Mouse (Mus musculus): ENCODE data around the gene Pank4. TPM values are rescaled to one million over a fixed set of nuclear protein-coding genes. Genes with fewer than 3 reads are reported as not detected.

Pank4 gene
- total RNA-seq, 1 experiment: 29.3 TPM

- no peaks in the 10 kb centered on the region for H3K9me3 ChIP-seq (ENCODE audit: control insufficient read depth, insufficient read depth, low read depth, low read length)
- no peaks in the 10 kb centered on the region for H3K36me3 ChIP-seq (ENCODE audit: control insufficient read depth, insufficient read depth, low read length, poor library complexity, severe bottlenecking)
- H3K9ac ChIP-seq (ENCODE audit: insufficient read depth, low read depth, low read length, poor library complexity, severe bottlenecking): no peak overlapping the region
- TF ChIP-seq ZC3H11A (IDR thresholded peaks at IDR 0.05; ENCODE audit: borderline replicate concordance, low read depth, low read length): no peak
- no peak for TF ChIP-seq MAFK (IDR thresholded peaks at IDR 0.05; ENCODE audit: insufficient read depth, low read depth, low read length)
- no peak for TF ChIP-seq HCFC1 (IDR thresholded peaks at IDR 0.05; ENCODE audit: borderline replicate concordance, insufficient read depth, low read length)
- TF ChIP-seq ZNF384 (IDR thresholded peaks at IDR 0.05; ENCODE audit: low read depth, low read length): no peak
- TF ChIP-seq CHD2 (IDR thresholded peaks at IDR 0.05; ENCODE audit: low read depth, low read length): no peak
- H3K27ac ChIP-seq (ENCODE audit: insufficient read depth, low read depth, low read length, poor library complexity, severe bottlenecking): no peak overlapping the region
- peaks cover 0 to 17% of the 10 kb centered on the region in 2 experiments; a peak in 2 of 4 replicates for H3K4me1 ChIP-seq (ENCODE audit: control insufficient read depth in 2 of 2, insufficient read depth in 2 of 2, low read length in 2 of 2, poor library complexity in 1 of 2)
- in situ Hi-C loops (cut with MboI; ENCODE audit: low sequenced_read_pairs in 2 of 2, unreplicated experiment in 2 of 2): no loop called here
- no peak overlapping the region for H3K4me3 ChIP-seq (ENCODE audit: insufficient read depth in 1 of 2, low read depth in 1 of 2, low read length in 2 of 2, poor library complexity in 1 of 2, severe bottlenecking in 1 of 2)
- no peak for DNase-seq (ENCODE audit: low read depth, low spot score)
Measured at GRCm38 (mm10) chr4:154986750-154987149, 22.8 kb downstream of the Pank4 start.

DNA sequence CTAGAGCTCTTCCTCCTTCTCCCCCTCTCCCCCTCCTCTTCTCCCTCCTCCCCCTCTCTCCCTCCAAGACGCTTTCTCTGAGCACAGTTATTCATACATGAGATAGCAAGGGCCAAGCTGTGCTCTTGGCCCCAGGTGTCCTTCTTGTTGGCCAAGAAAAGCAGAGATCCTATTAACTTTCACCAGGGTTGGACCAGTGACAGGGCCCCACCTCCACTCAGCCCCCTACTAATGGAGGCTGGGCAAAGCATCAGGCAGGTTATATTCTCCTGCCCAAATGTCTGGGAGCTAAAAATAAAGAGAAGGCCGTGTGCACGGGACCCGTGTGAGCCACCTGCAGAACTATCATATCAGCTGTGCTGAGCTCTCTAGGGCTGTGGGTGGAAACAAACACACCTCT lies 31.0 kb downstream of the Pank4 start:
- in situ Hi-C loops (cut with MboI; ENCODE audit: low sequenced_read_pairs in 2 of 2, unreplicated experiment in 2 of 2): no loop called here

GRCm38 (mm10) chr4:154996572-154997154 lies 32.7 kb downstream of the Pank4 start:
- in situ Hi-C loops (cut with MboI; ENCODE audit: low sequenced_read_pairs in 2 of 2, unreplicated experiment in 2 of 2): no loop called here
- Histone ChIP-seq H3K36me3 (ENCODE audit: control insufficient read depth, insufficient read depth, low read length, poor library complexity, severe bottlenecking) (no peaks in the 10 kb centered on the region), H3K4me3 (ENCODE audit: insufficient read depth in 1 of 2, low read depth in 1 of 2, low read length in 2 of 2, poor library complexity in 1 of 2, severe bottlenecking in 1 of 2) (no peak overlapping the region), H3K9ac (ENCODE audit: insufficient read depth, low read depth, low read length, poor library complexity, severe bottlenecking) (no peak overlapping the region), H3K27ac (ENCODE audit: insufficient read depth, low read depth, low read length, poor library complexity, severe bottlenecking) (no peak overlapping the region), H3K4me1 (ENCODE audit: control insufficient read depth in 2 of 2, insufficient read depth in 2 of 2, low read length in 2 of 2, poor library complexity in 1 of 2) (peaks cover 0 to 5% of the 10 kb centered on the region in 2 experiments; a peak in 1 of 4 replicates), H3K9me3 (ENCODE audit: control insufficient read depth, insufficient read depth, low read depth, low read length) (no peaks in the 10 kb centered on the region)
- no peak for TF ChIP-seq ZNF384 (IDR thresholded peaks at IDR 0.05; ENCODE audit: low read depth, low read length)
- no peak for DNase-seq (ENCODE audit: low read depth, low spot score)

More for the DNA sequence above, 31.0 kb downstream of the Pank4 start:
- Histone ChIP-seq H3K9me3 (ENCODE audit: control insufficient read depth, insufficient read depth, low read depth, low read length) (no peaks in the 10 kb centered on the region), H3K27ac (ENCODE audit: insufficient read depth, low read depth, low read length, poor library complexity, severe bottlenecking) (no peak overlapping the region), H3K36me3 (ENCODE audit: control insufficient read depth, insufficient read depth, low read length, poor library complexity, severe bottlenecking) (no peaks in the 10 kb centered on the region), H3K4me3 (ENCODE audit: insufficient read depth in 1 of 2, low read depth in 1 of 2, low read length in 2 of 2, poor library complexity in 1 of 2, severe bottlenecking in 1 of 2) (no peak overlapping the region), H3K4me1 (ENCODE audit: control insufficient read depth in 2 of 2, insufficient read depth in 2 of 2, low read length in 2 of 2, poor library complexity in 1 of 2) (peaks cover 0 to under 1% of the 10 kb centered on the region in 2 experiments; a peak in 1 of 4 replicates), H3K9ac (ENCODE audit: insufficient read depth, low read depth, low read length, poor library complexity, severe bottlenecking) (no peak overlapping the region)
- DNase-seq (ENCODE audit: low read depth, low spot score): no peak
- TF ChIP-seq HCFC1 (IDR thresholded peaks at IDR 0.05; ENCODE audit: borderline replicate concordance, insufficient read depth, low read length): no peak
- TF ChIP-seq ZNF384 (IDR thresholded peaks at IDR 0.05; ENCODE audit: low read depth, low read length): no peak
- no peak for TF ChIP-seq CHD2 (IDR thresholded peaks at IDR 0.05; ENCODE audit: low read depth, low read length)
- no peak for TF ChIP-seq ZC3H11A (IDR thresholded peaks at IDR 0.05; ENCODE audit: borderline replicate concordance, low read depth, low read length)
- TF ChIP-seq MAFK (IDR thresholded peaks at IDR 0.05; ENCODE audit: insufficient read depth, low read depth, low read length): no peak

DNA sequence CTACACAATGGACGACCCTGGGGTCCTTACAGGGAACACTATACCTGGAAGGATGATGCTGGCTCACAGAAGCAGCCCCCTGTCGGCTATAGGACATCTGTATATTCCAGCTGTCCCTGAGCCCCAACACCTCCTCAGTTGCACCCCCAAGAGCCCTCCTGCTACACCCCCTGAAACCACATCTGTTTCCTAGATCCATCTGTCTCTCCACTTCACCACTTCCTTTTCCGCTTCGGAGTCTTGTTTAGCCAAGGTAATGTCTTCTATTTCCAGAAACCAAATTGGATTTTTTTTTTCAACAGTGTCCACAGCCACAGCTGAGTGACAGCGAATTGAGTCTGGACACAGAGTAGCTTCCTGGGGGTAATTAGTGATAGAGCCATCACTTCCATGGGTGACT lies 35.5 kb downstream of the Pank4 start:
- TF ChIP-seq ZC3H11A (IDR thresholded peaks at IDR 0.05; ENCODE audit: borderline replicate concordance, low read depth, low read length) (no peak), ZNF384 (IDR thresholded peaks at IDR 0.05; ENCODE audit: low read depth, low read length) (no peak), CHD2 (IDR thresholded peaks at IDR 0.05; ENCODE audit: low read depth, low read length) (no peak), HCFC1 (IDR thresholded peaks at IDR 0.05; ENCODE audit: borderline replicate concordance, insufficient read depth, low read length) (no peak), MAFK (IDR thresholded peaks at IDR 0.05; ENCODE audit: insufficient read depth, low read depth, low read length) (no peak)
- no peaks in the 10 kb centered on the region for H3K36me3 ChIP-seq (ENCODE audit: control insufficient read depth, insufficient read depth, low read length, poor library complexity, severe bottlenecking)
- no peaks in the 10 kb centered on the region for H3K9me3 ChIP-seq (ENCODE audit: control insufficient read depth, insufficient read depth, low read depth, low read length)
- peaks cover 0 to 5% of the 10 kb centered on the region in 2 experiments; a peak in 1 of 4 replicates for H3K4me1 ChIP-seq (ENCODE audit: control insufficient read depth in 2 of 2, insufficient read depth in 2 of 2, low read length in 2 of 2, poor library complexity in 1 of 2)
- no peak for DNase-seq (ENCODE audit: low read depth, low spot score)
- H3K27ac ChIP-seq (ENCODE audit: insufficient read depth, low read depth, low read length, poor library complexity, severe bottlenecking): no peak overlapping the region
- no peak overlapping the region for H3K4me3 ChIP-seq (ENCODE audit: insufficient read depth in 1 of 2, low read depth in 1 of 2, low read length in 2 of 2, poor library complexity in 1 of 2, severe bottlenecking in 1 of 2)
- H3K9ac ChIP-seq (ENCODE audit: insufficient read depth, low read depth, low read length, poor library complexity, severe bottlenecking): no peak overlapping the region
- in situ Hi-C loops (cut with MboI; ENCODE audit: low sequenced_read_pairs in 2 of 2, unreplicated experiment in 2 of 2): no loop called here

DNA sequence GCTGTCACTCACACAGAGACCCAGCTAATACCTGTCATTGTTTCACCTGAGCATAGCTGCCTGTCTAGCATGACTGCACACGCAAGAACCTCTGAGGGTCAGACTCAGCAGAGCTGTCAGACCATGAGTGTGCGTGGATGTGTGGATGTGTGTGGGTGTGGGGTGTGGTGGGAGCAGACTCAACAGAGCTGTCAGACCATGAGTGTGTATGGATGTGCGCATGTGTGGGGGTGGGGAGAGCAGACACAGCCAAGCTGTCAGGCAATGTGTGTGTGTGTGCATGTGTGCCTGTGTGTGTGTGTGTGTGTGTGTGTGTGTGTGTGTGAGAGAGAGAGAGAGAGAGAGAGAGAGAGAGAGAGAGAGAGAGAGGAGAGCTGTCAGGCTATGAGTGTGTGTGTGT lies 41.4 kb downstream of the Pank4 start:
- in situ Hi-C loops (cut with MboI; ENCODE audit: low sequenced_read_pairs in 2 of 2, unreplicated experiment in 2 of 2): no loop called here

More for the DNA sequence above, 41.4 kb downstream of the Pank4 start:
- Histone ChIP-seq H3K4me1 (ENCODE audit: control insufficient read depth in 2 of 2, insufficient read depth in 2 of 2, low read length in 2 of 2, poor library complexity in 1 of 2) (peaks cover 0 to 1% of the 10 kb centered on the region in 2 experiments; a peak in 1 of 4 replicates), H3K36me3 (ENCODE audit: control insufficient read depth, insufficient read depth, low read length, poor library complexity, severe bottlenecking) (no peaks in the 10 kb centered on the region), H3K4me3 (ENCODE audit: insufficient read depth in 1 of 2, low read depth in 1 of 2, low read length in 2 of 2, poor library complexity in 1 of 2, severe bottlenecking in 1 of 2) (no peak overlapping the region), H3K9me3 (ENCODE audit: control insufficient read depth, insufficient read depth, low read depth, low read length) (no peaks in the 10 kb centered on the region), H3K27ac (ENCODE audit: insufficient read depth, low read depth, low read length, poor library complexity, severe bottlenecking) (no peak overlapping the region), H3K9ac (ENCODE audit: insufficient read depth, low read depth, low read length, poor library complexity, severe bottlenecking) (no peak overlapping the region)
- no peak for TF ChIP-seq HCFC1 (IDR thresholded peaks at IDR 0.05; ENCODE audit: borderline replicate concordance, insufficient read depth, low read length)
- TF ChIP-seq ZC3H11A (IDR thresholded peaks at IDR 0.05; ENCODE audit: borderline replicate concordance, low read depth, low read length): no peak
- TF ChIP-seq CHD2 (IDR thresholded peaks at IDR 0.05; ENCODE audit: low read depth, low read length): no peak
- no peak for TF ChIP-seq ZNF384 (IDR thresholded peaks at IDR 0.05; ENCODE audit: low read depth, low read length)
- TF ChIP-seq MAFK (IDR thresholded peaks at IDR 0.05; ENCODE audit: insufficient read depth, low read depth, low read length): no peak
- DNase-seq (ENCODE audit: low read depth, low spot score): no peak
